Mouse (Mus musculus) monocyte, adult 2 months (primary cell): ENCODE results near the gene Celsr3.

Experiments
- DNase-seq, 2 experiments: peaks; one replicate each; pipeline ENCODE4 v3.0.0; 2022; ENCODE audit warnings: low spot score in 2 of 2, low read depth in 1 of 2

Celsr3 gene

DNA sequence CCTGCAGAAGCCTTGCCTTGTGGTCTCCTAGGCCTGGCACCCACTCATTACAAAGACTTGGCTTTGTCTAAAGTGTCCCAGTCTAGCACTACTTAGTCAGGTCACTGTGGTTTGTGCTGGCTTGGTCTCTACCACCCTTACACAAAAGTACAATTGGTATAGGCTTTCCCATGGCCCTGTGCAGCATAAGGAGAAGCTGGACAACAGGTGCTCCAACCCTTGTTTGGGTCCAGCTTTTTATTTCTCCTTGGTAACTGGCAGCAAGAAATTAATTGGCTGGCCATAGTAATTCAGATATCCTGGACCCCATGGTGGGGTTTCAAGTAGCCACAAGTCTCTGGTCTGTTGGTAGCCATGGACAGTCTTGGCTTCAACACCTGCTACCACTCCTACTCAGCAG, 19.7 kb upstream of the Celsr3 start:
- no peak for DNase-seq

DNA sequence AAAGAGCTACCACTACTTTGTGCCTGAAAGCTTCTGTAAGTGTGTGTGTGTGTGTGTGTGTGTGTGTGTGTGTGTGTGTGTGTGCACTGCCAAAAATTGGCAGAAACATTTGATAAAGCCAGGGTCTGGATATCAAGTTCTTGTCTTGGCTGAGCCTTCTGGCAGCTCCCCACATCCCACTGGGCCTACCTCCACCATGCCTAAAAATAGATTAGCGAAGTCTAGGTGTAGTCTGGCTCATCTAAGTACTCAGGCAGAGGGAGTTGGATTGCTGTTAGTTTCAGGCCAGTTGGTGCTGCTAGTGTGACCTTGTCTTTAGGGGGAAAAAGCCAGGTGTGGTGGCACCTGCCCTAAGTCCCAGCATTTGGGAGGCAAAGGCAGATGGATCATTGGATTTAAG, 19.3 kb upstream of the Celsr3 start:
- no peak for DNase-seq

DNA sequence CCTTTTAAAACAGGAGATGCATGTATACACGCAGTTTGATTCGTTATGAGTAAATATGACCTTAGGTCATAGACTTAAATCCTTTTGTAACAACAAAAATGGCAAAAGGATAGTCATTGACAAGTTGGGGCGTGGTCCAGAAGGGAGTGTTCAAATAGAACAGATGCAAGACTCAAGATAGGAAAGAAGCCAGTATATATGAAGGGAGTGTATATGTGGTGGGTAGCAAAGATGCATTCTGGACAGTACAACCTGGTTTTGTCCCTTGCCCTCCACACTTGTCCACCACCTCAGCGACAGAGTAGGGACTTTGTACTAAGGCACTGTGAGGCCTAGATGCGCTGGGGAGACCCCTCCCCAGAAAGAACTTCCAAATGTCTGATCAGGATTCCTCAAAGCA, 18.4 kb upstream of the Celsr3 start:
- no peak for DNase-seq

DNA sequence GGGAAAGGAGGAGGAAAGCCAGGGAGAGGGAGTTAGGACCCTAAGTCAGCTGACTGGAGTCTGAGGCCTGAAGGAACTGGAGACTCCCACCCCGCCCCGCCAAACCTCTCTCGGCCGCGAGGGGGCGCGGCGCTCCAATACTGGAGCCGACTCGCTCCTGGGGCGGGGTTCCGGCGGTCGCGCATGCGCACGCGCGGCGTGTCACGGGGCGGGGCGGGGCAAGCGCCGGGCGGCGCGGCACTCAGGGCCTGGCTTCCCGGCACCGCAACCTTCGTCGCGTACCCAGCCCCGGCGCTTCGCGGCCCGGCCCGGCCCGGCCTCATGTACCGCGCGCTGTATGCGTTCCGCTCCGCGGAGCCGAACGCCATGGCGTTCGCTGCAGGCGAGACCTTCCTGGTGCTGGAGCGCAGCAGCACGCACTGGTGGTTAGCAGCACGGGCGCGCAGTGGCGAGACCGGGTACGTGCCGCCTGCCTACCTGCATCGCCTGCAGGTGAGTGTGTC, 17.9 kb upstream of the Celsr3 start, which contains the start of gene Nckipsd:
TSS of gene Nckipsd (plus strand) at position 206 of the 503 bp plus-strand sequence.
- peak; percentile 81 to 87 for DNase-seq

DNA sequence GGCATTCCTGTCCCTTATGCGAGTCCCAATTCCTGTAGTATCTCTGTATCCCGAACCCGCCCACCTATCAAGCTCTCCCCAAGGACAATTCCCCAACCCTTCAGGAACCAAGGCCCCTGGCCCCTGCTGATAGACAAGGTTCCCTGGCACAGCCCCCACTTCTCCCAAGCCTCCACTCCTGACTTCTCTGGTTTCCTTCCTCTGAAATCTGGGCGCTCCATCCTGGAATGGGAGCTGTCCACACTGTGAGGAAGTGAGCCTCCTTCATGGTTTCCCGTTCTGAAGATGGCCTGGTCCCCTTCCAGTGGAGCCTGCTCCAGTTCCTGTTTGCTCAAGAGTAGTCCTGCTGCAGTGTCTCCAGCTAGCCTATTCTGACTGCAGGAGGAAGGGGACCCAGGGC, 16.9 kb upstream of the Celsr3 start:
- DNase-seq, result no peak

DNA sequence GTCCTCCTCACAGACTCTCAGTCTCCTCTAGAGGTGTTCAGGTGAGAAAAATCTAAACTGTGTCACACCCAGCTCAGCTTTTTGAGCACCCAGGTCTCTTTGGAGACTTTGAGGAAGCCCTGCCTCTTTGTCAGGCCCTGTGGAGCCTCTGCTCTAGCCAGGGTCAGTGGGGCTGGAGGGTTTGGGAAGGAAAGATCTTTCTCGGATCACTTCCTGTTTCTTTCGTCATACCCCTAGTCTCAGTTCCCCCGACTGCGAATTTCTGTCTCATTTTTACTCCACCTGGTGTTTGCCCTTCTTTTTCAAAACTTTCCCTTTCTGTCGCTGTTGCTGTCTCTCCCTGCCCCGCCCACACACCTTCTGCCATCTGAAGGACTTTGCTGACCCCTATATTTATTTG, 16.4 kb upstream of the Celsr3 start:
- peak; percentile 28 to 43 for DNase-seq

DNA sequence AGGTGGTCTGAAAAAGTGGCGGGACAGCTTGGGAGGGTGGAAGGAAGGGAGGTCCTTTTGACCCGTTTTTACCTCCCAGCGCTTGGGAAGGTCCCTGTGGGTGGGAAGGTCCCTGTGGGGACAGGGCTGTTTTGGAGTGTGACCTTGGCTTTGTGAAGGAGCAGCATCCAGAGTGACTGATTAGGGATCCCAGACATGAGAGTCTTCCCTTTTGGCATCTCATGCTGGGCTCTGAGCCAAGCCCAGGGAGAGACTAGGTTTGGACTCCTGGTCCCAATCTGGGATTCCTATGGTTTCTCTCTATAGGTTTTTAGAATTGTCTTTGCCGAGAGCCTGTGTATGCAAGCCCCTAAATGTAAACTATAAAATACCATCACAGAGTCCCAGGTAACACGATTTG, 15.6 kb upstream of the Celsr3 start:
- no peak for DNase-seq

DNA sequence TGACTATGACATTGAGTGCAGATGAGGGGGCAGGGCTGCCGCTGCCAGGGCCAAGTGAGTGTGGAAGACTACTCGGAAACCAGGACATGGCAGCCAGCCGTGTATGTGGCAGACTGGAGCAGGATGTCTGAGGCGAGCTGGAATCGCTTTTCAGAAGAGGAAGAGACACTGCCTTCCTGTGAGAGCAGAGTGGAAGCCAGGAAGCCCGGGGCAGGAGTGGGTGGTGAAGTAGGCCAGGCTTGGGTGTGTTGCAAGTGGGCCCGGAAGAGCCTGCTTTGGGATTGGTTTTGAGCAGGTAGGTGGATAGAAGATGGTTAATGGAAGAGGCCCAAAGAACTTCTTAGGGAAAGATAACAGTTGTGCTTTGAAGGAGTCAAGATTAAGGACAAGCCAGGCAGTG, 10.6 kb upstream of the Celsr3 start:
- no peak for DNase-seq

DNA sequence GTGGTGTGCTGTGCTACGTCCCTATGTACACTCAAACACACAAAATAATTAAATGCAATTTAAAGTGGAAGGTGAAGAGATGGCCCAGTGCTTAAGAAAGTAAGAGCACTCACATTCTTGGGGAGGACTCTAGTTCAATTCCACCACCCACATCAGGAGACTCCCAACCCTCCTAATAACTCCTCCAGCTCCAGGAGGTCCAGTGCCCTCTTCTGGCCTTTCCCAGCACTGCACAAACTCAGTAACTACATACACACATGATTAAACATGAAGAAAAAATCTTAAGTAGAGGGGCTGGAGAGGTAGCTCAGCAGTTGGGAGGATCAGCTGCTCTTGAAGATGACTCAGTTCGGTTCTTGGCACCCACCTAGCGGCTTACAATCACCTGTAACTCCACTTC, 6.6 kb upstream of the Celsr3 start:
- no peak for DNase-seq

DNA sequence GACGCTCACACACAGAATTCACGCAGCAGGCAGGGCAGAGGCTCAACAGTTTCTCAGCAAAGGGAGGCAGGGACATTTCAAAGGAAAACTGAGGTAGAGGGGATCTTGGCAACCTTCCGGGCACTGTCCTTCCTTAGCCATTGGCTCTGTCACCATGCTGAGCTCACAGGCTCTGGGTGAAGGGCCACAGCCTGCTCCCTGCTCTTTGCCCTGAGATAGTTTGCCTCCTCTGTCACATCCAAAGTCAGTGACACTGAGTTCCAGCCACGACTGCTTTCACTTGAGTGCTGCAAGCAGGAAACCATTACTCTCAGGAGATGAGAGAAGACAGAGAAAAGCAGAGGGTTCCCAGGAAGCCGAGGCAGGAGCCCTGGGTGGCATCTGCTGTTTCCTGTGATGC, 6.0 kb upstream of the Celsr3 start:
- no peak for DNase-seq

DNA sequence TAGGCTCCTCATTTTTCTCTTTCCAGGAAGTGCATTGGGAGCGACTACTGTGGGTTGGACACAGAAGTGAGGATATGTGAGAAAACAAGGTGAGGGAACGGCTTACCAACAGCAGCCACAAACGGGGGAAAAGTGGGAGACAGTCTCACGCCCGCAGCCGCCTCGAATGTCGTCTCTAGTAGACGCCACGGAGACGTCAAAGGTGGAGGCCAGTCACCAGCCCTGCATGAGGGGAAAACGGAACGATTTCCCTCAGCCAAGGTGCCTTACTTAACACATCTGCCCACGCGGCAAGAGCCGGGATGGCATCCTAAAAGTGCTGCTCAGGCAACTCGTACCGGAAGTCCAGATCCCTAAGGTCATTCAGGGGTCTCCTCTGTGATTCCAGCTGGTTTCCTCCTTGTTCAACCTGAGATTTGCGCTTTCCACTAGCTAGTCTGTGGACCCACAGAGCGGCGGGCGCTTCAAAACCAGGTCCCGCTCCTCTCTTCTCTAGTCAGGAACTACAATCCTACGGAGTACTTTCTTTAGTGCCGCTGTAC, 1.9 kb upstream of the Celsr3 start:
- DNase-seq, result no peak

DNA sequence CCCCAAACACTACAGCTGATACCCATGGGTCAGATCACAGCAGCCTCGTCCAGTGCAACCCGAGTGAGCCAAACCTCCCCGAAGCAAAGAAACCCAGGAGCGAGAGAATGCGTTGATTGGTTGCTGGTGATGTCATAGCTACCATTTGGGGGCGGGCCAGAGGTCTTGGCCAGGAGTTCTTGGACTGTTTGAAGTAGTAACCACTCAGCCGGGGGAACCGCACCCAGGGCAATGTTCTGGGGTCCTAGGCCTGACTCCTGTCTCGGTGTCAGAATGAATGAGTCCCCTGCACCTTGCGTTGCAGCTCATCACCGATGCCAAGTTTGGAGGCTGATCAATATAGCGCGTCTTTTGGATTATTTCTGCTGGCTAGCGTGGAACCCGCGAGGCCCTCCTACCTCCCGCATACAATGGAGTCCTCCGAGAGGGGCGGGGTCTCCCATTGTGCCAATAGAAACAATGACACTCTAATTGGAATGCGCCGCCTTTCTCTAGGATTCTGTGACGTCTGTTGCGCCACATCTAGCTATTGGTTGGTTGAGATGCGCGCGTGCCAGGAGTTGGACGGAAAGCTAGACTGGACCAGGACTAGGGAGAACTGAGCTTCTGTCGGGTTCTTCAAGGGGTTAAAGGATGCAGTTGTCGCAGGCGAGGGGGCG, 1.2 kb upstream of the Celsr3 start:
- no peak for DNase-seq

DNA sequence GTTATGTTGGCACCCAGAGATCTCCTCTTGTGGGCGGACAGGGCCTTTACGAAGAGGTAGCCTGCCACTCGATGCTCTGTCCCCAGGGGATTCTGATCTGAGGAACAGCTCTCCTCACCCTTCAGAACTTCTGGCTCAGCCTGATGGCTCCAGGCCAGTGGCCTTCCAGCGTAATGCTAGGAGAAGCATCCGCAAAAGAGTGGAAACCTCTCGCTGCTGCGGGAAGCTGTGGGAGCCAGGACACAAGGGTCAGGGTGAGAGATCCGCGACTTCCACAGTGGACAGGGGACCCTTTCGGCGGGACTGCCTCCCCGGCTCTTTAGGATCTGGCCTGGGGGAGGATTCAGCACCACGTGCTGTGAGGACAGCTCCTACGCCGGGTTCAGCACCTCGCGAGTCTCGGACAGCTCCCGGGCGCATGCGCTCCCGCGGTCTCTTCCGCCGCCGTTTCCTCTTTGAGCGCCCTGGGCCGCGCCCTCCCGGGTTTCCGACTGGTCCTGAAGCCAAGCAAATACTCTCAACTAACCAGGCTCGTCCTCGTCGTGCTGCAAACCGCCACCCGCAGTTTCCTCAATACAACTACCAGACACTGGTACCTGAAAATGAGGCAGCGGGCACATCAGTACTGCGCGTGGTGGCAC, 700 bp downstream of the Celsr3 start:
- DNase-seq, result peak; percentile 41 to 78

DNA sequence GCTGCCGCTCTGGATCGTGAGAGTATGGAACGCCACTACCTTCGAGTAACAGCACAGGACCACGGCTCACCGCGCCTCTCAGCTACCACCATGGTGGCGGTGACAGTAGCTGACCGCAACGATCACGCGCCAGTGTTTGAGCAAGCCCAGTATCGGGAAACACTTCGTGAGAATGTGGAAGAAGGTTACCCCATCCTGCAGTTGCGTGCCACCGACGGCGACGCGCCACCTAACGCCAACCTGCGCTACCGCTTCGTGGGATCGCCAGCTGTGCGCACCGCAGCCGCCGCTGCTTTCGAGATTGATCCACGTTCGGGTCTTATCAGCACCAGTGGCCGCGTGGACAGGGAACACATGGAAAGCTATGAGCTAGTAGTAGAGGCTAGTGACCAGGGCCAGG, 1.3 kb downstream of the Celsr3 start:
- DNase-seq, result no peak

DNA sequence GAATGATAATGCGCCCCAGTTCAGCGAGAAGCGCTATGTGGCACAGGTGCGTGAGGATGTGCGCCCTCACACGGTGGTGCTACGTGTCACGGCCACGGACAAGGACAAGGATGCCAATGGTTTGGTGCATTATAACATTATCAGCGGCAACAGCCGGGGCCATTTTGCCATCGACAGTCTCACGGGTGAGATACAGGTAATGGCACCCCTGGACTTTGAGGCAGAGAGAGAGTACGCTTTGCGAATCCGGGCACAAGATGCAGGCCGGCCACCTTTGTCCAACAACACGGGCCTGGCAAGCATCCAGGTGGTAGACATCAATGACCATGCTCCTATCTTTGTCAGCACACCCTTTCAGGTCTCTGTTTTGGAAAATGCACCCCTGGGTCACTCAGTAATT, 1.8 kb downstream of the Celsr3 start:
- DNase-seq, result no peak

DNA sequence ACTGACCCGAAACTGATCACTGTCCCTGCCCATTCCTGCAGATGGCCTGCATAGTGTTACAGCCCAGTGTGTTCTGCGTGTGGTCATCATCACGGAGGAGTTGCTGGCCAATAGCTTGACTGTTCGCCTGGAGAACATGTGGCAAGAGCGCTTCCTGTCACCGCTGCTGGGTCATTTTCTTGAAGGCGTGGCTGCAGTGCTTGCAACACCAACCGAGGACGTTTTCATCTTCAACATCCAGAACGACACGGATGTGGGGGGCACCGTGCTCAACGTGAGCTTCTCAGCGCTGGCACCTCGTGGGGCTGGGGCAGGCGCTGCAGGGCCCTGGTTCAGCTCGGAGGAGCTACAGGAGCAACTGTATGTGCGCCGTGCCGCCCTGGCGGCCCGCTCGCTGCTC, 5.5 kb downstream of the Celsr3 start:
- DNase-seq, result peak; percentile 62 to 64

DNA sequence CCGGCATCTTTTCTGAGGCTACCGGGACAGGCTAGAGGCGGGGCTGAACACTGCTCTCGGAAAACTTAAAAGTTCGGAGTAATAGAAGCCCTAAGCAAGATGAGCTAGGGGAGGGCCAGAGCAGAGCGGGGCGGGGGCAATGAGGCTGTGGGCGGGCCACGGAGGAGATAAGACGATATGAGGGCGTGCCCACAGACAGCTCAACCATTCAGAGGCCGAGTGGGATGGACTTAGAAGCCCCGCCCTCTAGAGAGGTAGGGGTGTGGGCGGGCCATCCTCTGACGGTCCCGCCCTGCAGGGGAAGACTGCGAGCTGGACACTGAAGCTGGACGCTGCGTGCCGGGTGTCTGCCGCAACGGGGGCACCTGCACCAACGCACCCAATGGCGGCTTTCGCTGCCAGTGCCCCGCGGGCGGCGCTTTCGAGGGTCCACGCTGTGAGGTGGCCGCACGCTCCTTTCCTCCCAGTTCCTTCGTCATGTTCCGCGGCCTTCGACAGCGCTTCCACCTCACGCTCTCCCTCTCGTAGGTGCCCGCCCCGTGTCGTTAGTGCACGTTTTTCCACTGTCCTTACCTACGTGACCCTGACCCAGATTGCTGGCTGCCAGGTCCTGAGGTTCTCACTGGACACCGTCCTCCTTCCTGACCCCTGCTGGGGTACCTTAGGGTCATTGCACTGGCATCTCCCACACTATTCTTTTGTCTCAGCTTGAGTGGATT, 6.4 kb downstream of the Celsr3 start:
- peak; percentile 80 to 86 for DNase-seq

DNA sequence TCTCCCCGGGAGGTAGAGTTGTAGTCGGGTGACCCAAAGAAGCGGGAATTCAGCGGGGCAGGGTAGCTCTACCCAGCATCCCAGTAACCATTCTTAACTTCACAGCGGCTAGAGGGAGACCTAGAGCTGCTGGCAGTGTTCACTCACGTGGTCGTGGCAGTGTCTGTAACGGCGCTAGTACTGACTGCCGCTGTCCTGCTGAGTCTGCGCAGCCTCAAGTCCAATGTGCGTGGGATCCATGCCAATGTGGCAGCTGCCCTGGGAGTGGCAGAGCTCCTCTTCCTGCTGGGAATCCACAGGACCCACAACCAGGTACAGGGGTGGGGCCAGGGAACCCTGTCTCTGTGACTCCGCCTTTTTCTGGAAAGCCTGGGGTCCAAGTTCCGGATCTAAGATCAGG, 16.9 kb downstream of the Celsr3 start:
- peak in 1 of 2 experiments; percentile 13 for DNase-seq

DNA sequence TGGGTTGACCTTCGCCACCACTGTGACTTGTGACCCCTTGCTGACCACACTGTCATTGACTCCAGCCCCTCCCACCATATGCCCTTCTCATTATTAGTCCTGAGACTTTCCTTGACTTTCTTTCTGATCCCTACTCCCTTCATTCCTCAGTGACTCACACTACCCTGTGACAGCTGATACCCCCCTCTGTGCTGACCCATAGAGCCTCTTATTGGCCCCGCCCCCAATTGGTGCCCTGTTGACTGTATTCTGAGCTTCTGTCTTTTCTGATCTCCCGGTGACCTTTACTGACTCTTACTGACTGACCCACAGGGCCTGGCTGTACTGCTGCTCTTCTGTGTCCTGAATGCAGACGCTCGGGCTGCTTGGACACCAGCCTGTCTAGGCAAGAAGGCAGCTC, 19.3 kb downstream of the Celsr3 start:
- DNase-seq, result no peak

DNA sequence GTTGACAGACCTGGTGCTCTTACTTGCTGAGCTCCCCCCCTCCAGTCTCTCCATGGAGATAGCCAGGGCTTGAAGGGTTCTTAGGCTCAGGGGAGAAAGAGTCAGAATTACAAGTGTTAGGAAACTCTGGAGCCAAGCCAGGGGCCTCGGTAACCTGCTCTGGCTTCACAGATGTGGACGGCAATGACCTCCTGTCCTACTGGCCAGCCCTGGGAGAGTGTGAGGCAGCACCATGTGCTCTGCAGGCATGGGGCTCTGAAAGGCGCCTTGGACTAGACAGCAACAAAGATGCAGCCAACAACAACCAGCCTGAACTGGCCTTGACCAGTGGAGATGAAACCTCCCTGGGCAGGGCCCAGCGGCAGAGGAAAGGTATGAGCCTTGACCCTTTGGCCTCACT, 21.3 kb downstream of the Celsr3 start:
- no peak for DNase-seq

DNA sequence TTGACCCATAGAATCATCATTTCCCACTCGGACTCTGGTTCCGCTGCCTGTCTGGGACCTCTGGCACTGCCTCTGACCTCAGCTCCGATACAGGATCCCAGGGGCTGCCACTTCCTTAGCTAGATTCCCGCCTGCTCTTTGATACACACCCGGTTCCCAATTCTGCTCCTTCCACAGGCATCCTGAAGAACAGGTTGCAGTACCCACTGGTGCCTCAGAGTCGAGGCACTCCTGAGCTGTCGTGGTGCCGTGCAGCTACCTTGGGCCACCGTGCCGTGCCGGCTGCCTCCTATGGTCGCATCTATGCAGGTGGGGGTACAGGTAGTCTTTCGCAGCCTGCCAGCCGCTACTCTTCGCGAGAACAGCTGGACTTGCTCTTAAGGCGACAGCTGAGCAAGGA, 22.3 kb downstream of the Celsr3 start:
- DNase-seq, result no peak

DNA sequence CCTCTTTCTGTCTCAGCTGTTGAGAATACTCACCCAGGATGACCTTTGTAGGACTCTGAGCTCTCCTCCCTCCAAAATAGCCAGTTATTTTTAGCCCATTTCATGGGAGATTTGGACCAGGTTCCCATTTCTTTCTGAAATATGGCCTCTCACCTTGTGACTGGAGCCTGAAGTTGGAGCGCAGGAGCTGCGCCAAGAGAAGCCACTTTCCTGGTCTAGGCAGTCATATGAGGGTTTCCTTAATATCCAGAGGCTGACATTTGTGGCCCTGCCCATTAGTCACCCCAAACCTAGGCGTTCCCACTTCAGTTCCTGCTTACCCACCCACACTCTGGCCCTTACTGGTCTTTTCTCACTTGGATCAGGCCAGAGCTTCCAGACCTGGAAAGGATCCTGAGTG, 26.9 kb downstream of the Celsr3 start, which contains the start of gene Slc26a6:
TSS of gene Slc26a6 (plus strand) at position 308 of the 400 bp plus-strand sequence.
- DNase-seq, result peak; percentile 36 to 66
